Mouse (Mus musculus) layer of hippocampus, adult 9-10 months (tissue): Measurements from ENCODE around the gene Tgfbrap1.
A peak's percentile ranks its signal among the peaks of the same experiment; 100 is the strongest.
"Not testable (repeated sequence)": the region's sequence is repeated elsewhere in the genome, so short reads cannot be mapped to it uniquely, and the experiment has no call there.

Experiments used
- DNase-seq: peaks from one replicate; pipeline ENCODE4 v3.0.0; 2022; ENCODE audit warnings: low spot score

Tgfbrap1 gene

GRCm38 (mm10) chr1:43098031-43098984 is at the start of gene Tgfbrap1, which contains the start of gene AI597479:
Tgfbrap1 (minus strand) TSS chr1:43098637.
AI597479 (plus strand) TSS chr1:43098710.
- DNase-seq = peak; percentile 90

- no peak for DNase-seq
Observed at GRCm38 (mm10) chr1:43147474-43147873, 49.0 kb upstream of the Tgfbrap1 start.

DNA sequence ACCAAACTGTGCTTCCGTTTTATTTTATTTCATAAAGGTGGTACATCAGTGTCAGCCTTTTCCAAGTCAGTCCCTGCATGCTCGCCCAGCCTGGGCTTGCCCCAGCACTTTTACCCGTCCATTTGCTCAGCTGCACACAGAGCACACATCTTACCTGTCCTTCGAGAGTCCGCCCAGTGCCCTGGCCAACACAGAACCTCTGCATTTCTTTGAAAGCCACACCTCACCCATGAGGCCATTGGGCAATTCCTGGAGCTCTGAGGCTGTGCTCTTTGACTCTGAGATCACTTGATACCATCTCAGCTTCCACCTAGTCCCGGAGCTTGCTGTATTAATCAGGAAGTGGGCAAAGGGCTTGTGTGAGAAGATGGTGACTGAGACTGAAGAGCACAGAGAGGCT is 47.0 kb upstream of the Tgfbrap1 start:
- no peak for DNase-seq

DNA sequence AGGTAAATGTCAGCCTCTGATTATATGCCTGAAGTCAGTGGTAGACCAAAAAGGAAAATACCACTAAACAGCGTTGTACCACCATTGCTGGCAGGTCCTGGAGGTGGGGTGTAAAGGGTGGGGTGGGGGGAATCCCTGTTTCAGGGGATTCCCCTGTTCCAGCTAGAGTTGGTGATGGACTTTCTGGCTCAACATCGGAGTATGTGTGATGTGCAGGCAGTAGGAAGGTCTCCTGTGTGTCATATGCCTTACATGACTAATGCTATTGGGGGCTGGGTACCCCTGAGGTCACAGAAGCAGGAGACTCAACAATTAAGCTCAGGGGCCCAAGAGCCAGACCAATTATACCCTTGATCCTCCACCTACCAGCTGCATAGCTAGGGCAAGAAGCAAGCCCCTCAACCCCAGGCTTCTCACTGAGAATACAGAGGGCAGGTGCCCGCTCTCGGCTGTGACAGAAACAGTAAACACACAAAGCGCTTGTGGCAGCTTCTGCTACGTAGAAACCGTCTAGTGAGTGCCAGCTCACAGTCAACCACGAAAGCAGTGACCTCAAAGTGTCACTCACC is 46.0 kb upstream of the Tgfbrap1 start:
- DNase-seq = no peak

- no peak for DNase-seq
Observed at GRCm38 (mm10) chr1:43143791-43144190, 45.4 kb upstream of the Tgfbrap1 start.

DNA sequence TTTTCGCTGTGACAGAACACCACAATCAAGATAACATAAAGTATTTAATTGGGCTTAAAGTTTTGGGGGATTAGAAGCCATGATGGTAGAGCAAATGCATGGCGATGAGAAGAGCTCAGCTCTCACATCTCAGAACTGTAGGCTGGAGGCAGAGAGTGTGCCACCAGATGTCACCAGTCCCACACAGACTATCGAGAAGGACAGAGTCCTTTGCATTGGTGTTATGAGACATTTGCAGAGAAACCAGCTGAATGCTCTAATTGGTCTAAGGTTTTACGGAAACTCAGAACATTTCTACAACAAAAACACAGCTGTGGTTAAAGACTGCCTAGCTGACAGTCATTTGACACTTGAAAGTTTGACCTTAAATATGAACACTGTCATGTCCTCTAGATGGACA is 44.8 kb upstream of the Tgfbrap1 start:
- DNase-seq = no peak

GRCm38 (mm10) chr1:43142849-43143248 is 44.4 kb upstream of the Tgfbrap1 start:
- no peak for DNase-seq

DNA sequence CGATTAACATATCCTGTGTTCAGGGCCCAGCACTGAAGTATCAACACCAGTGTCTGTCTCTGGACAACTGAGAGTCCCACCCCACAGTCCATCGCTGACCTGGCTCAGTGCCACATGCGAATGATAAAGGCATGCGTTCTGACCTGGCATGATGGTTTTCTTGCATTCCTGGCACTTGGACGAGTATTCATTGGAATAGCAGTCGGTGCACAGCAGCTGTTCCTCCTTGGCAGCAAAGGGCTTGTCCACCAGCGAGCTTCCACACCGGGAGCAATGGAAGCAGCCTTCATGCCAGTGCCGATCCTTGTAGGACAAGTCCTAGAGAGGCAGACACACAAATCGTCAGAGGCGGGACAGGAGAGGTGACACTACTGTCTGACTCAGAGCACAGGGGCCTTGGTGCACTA is 43.1 kb upstream of the Tgfbrap1 start:
- DNase-seq = no peak

DNA sequence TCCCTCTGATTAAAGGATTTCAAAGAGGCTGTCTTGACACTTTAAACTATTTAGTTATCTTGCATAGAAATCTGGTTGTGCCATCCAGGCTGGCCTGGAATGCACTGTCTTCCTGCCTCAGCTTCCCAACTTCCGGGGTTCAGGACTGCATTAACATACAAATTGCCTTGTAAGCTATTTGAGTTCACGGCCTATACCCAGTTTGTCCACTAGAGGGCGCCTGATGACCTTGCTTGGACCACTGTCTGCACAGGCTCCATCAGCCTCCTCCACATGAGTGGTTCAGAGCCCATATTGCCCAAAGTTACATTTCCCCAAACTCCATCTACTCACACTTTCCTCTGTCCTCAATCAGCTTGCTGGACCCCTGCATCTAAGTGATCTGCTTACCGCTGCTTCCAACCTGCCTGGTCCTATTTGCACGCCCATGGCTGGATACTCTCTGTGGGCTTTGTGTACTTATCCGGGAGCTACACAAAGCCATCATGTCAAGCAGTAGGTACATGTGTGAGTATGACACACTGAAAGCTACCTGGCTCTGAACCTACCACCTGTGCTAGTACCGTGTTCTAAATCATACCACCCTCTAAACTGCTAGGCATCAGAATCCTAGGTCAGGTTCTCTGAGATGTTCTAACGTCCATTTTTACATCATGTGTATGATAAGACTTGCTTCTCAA is 41.3 kb upstream of the Tgfbrap1 start:
- DNase-seq = peak; percentile 79

- DNase-seq = no peak
Observed at GRCm38 (mm10) chr1:43138268-43138812, 39.9 kb upstream of the Tgfbrap1 start.

GRCm38 (mm10) chr1:43137334-43137733 is 38.9 kb upstream of the Tgfbrap1 start:
- no peak for DNase-seq

DNA sequence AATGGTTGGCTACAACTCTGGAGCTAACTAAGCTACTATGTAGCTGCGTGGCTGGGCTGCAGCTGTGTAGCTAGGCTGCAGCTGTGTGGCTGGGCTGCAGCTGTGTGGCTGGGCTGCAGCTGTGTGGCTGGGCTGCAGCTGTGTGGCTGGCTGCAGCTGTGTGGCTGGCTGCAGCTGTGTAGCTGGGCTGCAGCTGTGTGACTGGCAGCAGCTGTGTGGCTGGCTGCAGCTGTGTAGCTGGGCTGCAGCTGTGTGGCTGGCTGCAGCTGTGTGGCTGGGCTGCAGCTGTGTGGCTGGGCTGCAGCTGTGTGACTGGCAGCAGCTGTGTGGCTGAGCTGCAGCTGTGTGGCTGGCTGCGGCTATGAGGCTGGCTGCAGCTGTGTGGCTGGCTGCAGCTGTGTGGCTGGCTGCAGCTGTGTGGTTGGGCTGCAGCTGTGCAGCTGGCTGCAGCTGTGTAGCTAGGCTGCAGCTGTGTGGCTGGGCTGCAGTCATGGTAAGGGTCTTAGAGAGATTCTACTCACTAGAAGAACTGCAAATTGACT is 38.1 kb upstream of the Tgfbrap1 start:
- DNase-seq = not testable (repeated sequence)

GRCm38 (mm10) chr1:43131591-43131990 is 33.2 kb upstream of the Tgfbrap1 start:
- DNase-seq = no peak

GRCm38 (mm10) chr1:43130219-43130981 is 32.0 kb upstream of the Tgfbrap1 start:
- DNase-seq = peak; percentile 47

DNA sequence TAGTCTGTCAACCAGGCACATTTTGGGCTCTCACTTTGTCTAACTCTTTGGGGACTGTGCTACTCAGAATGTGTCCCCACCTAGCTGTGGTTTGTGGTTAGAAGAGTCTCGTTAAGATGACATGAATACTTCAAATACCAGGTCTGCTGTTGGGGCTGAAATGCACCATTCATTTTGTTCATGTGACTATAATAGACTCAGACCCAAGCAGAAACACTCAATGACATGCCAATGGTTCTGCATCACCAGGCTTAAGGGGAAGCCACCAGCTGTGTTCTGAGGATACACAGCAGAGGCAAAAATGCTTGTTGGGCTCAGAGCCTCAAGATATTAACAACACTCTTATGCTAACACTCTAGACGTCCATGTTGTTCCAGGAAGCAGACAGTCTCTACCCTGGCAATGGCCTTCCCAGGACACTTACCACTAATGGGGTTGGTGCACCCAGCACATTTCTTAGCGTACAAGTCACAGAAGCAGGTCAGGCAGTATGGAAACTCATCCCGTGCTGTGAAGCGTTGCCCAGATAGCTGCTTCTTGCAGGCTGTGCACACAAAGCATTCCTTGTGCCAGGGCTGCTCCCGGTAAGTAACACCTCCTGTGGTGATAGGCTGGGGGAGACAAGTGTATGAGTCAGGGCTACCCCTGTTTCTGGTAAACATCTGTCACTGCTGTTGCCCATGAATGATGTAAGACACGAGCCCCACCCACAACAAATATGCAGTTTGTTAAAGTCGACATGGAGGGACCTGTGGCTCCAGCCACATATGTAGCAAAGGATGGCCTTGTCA is 29.6 kb upstream of the Tgfbrap1 start:
- DNase-seq = no peak

DNA sequence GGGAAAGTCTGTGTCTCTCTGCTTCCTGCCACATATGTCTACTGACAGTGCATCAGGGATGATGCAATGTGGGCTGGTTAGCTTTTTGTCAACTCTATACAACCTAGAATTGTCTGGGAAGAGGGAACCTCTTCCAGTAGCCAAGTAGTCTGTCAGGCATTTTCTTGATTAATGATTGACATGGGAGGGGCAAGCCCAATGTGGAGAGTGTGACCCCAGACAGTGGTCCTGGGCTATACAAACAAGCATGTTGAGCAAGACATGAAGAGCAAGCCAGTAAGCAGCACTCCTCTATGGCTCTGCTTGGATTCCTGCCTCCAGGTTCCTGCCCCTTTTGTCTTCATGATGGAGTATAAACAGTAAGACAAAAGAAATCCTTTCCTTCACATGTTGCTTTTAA is 28.8 kb upstream of the Tgfbrap1 start:
- no peak for DNase-seq

- no peak for DNase-seq
Observed at GRCm38 (mm10) chr1:43124726-43125125, 26.3 kb upstream of the Tgfbrap1 start.

GRCm38 (mm10) chr1:43122616-43123015 is 24.2 kb upstream of the Tgfbrap1 start:
- no peak for DNase-seq

DNA sequence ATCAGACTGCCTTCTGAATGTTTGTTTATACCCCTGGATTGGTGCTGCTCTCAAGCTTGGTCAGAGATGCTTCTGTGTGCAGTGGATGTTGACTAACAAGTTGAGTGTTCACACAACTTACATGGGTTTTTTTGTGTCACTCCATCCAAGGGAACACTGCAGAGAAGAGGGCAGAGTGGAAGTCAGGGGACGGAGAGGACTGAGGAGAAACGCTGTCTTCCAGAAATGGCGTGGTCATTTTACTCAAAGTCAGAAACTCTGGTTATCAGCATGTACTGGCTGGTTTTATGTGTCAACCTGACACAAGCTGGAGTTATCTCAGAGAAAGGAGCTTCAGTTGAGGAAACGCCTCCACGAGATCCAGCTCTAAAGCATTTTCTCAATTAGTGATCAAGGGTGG is 22.5 kb upstream of the Tgfbrap1 start:
- DNase-seq = no peak

DNA sequence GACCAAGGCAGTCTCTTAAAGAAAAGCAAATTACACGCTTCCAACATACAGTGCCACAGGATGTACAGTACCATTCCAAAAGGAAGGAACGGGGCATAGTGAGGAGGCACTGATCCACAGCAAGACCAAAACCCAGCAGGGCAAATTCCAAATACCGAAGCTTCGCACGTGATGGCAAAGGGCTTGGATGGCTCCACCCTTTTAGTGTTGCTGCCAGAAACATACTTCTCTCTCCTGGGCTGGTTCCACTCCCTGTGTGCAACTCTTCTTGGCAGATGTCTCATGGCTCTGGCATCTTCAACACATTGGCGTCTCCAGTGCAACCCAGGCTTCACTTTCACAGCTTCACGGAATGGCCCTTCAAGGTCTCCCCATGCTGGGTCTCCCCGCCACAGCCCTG is 19.0 kb upstream of the Tgfbrap1 start:
- DNase-seq = no peak

DNA sequence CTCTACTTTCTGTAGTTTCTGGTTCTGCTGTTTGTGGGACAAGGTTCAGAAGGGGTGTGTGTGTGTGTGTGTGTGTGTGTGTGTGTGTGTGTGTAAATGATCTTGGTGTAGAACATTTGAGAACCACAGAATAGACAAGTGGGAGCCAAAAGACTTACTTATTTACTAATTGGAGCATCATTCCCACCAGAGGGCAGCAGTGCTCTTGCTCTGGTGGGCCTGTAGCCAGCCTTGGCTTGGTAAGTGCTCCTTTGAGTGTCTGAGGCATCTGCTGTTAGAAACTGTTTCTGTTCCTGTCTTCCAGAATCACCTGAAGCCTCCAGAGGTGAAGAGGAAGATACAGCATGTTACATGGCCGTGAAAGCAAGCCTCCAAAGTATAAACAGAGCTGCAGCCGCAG is 14.4 kb upstream of the Tgfbrap1 start:
- DNase-seq = peak; percentile 53
